Mouse (Mus musculus): ENCODE measurements around the gene Tmem259. TPM values are rescaled to one million over a fixed set of nuclear protein-coding genes. Genes with fewer than 3 reads are reported as not detected.

Gene Tmem259
- 65.1 and 75.1 TPM in 2 replicates for total RNA-seq (2023)

GRCm38 (mm10) chr10:79984195-79984816 lies at the start of gene Tmem259:
Gene Tmem259 (minus strand): TSS chr10:79984330.

GRCm38 (mm10) chr10:80016511-80016910 lies 32.4 kb upstream of the Tmem259 start, which contains the start of gene Arhgap45:
Gene Arhgap45 (plus strand): TSS chr10:80016653.

GRCm38 (mm10) chr10:79996272-79997033 lies 12.3 kb upstream of the Tmem259 start, which contains the start of gene Abca7:
Gene Abca7 (plus strand): TSS chr10:79996494.

GRCm38 (mm10) chr10:79988506-79989271 lies 4.6 kb upstream of the Tmem259 start, which contains the start of gene Cnn2:
Gene Cnn2 (plus strand): TSS chr10:79988584.

GRCm38 (mm10) chr10:79970415-79971182 lies 13.5 kb downstream of the Tmem259 start, which contains the start of gene Grin3b:
Gene Grin3b (plus strand): TSS chr10:79970715.

GRCm38 (mm10) chr10:79959847-79960601 lies 24.1 kb downstream of the Tmem259 start, which contains the start of gene Wdr18:
Gene Wdr18 (plus strand): TSS chr10:79960152.

GRCm38 (mm10) chr10:79926491-79927323 lies 57.4 kb downstream of the Tmem259 start, which contains the start of gene Arid3a:
Gene Arid3a (plus strand): TSS chr10:79927043.

Other genes with a start within 250 kb of the Tmem259 start
- gene Polrmt, start 237.7 kb downstream of the Tmem259 start, total RNA-seq (2023), result 10.1 and 11.3 TPM in 2 replicates
- gene Fgf22, start 229.3 kb downstream of the Tmem259 start, total RNA-seq (2023), result not detected in 2 replicates
- gene Rnf126, start 217.4 kb downstream of the Tmem259 start, total RNA-seq (2023), result 18.7 and 24.0 TPM in 2 replicates
- gene Fstl3, start 207.1 kb downstream of the Tmem259 start, total RNA-seq (2023), result 3.4 and 5.5 TPM in 2 replicates
- 15.8 and 16.6 TPM in 2 replicates for gene Prss57, start 193.4 kb downstream of the Tmem259 start, total RNA-seq (2023)
- gene Palm, start 190.8 kb downstream of the Tmem259 start, total RNA-seq (2023), result 104 and 146 TPM in 2 replicates
- 0.60 and 1.1 TPM in 2 replicates for gene Misp, start 163.3 kb downstream of the Tmem259 start, total RNA-seq (2023)
- gene Ptbp1, start 129.9 kb downstream of the Tmem259 start, total RNA-seq (2023), result 224 and 230 TPM in 2 replicates
- 374 and 461 TPM in 2 replicates for gene Prtn3, start 109.9 kb downstream of the Tmem259 start, total RNA-seq (2023)
- 21.5 and 22.3 TPM in 2 replicates for gene Plppr3, start 109.7 kb downstream of the Tmem259 start, total RNA-seq (2023)
- gene Elane, start 98.1 kb downstream of the Tmem259 start, total RNA-seq (2023), result 409 and 433 TPM in 2 replicates
- not detected in 2 replicates for gene Cfd, start 93.5 kb downstream of the Tmem259 start, total RNA-seq (2023)
- gene Med16, start 75.4 kb downstream of the Tmem259 start, total RNA-seq (2023), result 38.8 and 45.7 TPM in 2 replicates
- not detected in 2 replicates for gene Gm26602, start 73.5 kb downstream of the Tmem259 start, total RNA-seq (2023)
- gene Kiss1r, start 67.4 kb downstream of the Tmem259 start, total RNA-seq (2023), result 5.0 and 5.7 TPM in 2 replicates
- 563 and 732 TPM in 2 replicates for gene R3hdm4, start 63.1 kb downstream of the Tmem259 start, total RNA-seq (2023)
- 203 and 226 TPM in 2 replicates for gene Arid3a, start 57.3 kb downstream of the Tmem259 start, total RNA-seq (2023)
- gene Wdr18, start 24.2 kb downstream of the Tmem259 start, total RNA-seq (2023), result 13.5 and 19.5 TPM in 2 replicates
- gene Grin3b, start 13.6 kb downstream of the Tmem259 start, total RNA-seq (2023), result 0.16 and 0.19 TPM in 2 replicates
- 381 and 568 TPM in 2 replicates for gene Cnn2, start 4.3 kb upstream of the Tmem259 start, total RNA-seq (2023)
- 105 and 153 TPM in 2 replicates for gene Abca7, start 12.2 kb upstream of the Tmem259 start, total RNA-seq (2023)
- 445 and 546 TPM in 2 replicates for gene Arhgap45, start 32.3 kb upstream of the Tmem259 start, total RNA-seq (2023)
- gene Polr2e, start 55.5 kb upstream of the Tmem259 start, total RNA-seq (2023), result 31.6 and 36.0 TPM in 2 replicates
- 228 and 229 TPM in 2 replicates for gene Gpx4, start 62.8 kb upstream of the Tmem259 start, total RNA-seq (2023)
- 164 and 210 TPM in 2 replicates for gene Sbno2, start 121.2 kb upstream of the Tmem259 start, total RNA-seq (2023)
- gene Stk11, start 131.5 kb upstream of the Tmem259 start, total RNA-seq (2023), result 193 and 249 TPM in 2 replicates
- 81.5 and 92.7 TPM in 2 replicates for gene Atp5d, start 154.3 kb upstream of the Tmem259 start, total RNA-seq (2023)
- gene Cbarp, start 156.5 kb upstream of the Tmem259 start, total RNA-seq (2023), result 0.61 and 1.3 TPM in 2 replicates
- 220 and 226 TPM in 2 replicates for gene Midn, start 163.9 kb upstream of the Tmem259 start, total RNA-seq (2023)
- gene Cirbp, start 181.7 kb upstream of the Tmem259 start, total RNA-seq (2023), result 41.2 and 65.3 TPM in 2 replicates
- 1.8 and 2.7 TPM in 2 replicates for gene 1600002K03Rik, start 188.6 kb upstream of the Tmem259 start, total RNA-seq (2023)
- not detected in 2 replicates for gene Efna2, start 195.2 kb upstream of the Tmem259 start, total RNA-seq (2023)
- 20.6 and 22.3 TPM in 2 replicates for gene Mum1, start 242.1 kb upstream of the Tmem259 start, total RNA-seq (2023)

Measured in neutrophil, adult 65 days (primary cell).